Mouse (Mus musculus): ENCODE data around the gene Dbn1. TPM values are rescaled to one million over a fixed set of nuclear protein-coding genes. Genes with fewer than 3 reads are reported as not detected.
A peak's percentile ranks its signal among the peaks of the same experiment; 100 is the strongest.

Gene Dbn1
- 55.6 and 76.0 TPM in 2 replicates for polyA plus RNA-seq (2015; fragmentation: Nextera tagmentation; extraction: Ambion mirVana)

GRCm38 (mm10) chr13:55487578-55488498 lies at the start of gene Dbn1:
Gene Dbn1, minus strand, starts transcription at chr13:55488111.

GRCm38 (mm10) chr13:55536194-55537175 lies 48.6 kb upstream of the Dbn1 start, which contains the start of gene Ddx41:
Gene Ddx41, minus strand, starts transcription at chr13:55536658.

GRCm38 (mm10) chr13:55529198-55529915 lies 41.4 kb upstream of the Dbn1 start, which contains the start of gene Dok3:
Gene Dok3, minus strand, starts transcription at chr13:55529296.

GRCm38 (mm10) chr13:55513111-55513748 lies 25.3 kb upstream of the Dbn1 start, which contains the start of gene Pdlim7:
Gene Pdlim7, minus strand, starts transcription at chr13:55513676.

GRCm38 (mm10) chr13:55464027-55464884 lies 23.7 kb downstream of the Dbn1 start, which contains the start of gene Prr7:
Gene Prr7, plus strand, starts transcription at chr13:55464267.

GRCm38 (mm10) chr13:55444937-55445315 lies 43.0 kb downstream of the Dbn1 start, which contains the start of gene Grk6:
Gene Grk6, plus strand, starts transcription at chr13:55445072.

GRCm38 (mm10) chr13:55426613-55427012 lies 61.3 kb downstream of the Dbn1 start, which contains the start of gene F12:
Gene F12, minus strand, starts transcription at chr13:55426793.

Small RNA genes within 50 kb of the gene (microRNA-seq; reads per million reads assigned to microRNA genes)
- gene Mir6943 (not detected), gene Mir6944 (4.3 reads per million, percentile 7 among the genes with 10 or more reads in this experiment), gene Mir6945 (8.3 reads per million, percentile 17 among the genes with 10 or more reads in this experiment)

Other genes starting within 250 kb of the Dbn1 start
- gene Prelid1, start 167.6 kb downstream of the Dbn1 start, polyA plus RNA-seq (2015; fragmentation: Nextera tagmentation; extraction: Ambion mirVana), result 381 and 386 TPM in 2 replicates
- 53.5 and 60.3 TPM in 2 replicates for gene Rab24, start 166.2 kb downstream of the Dbn1 start, polyA plus RNA-seq (2015; fragmentation: Nextera tagmentation; extraction: Ambion mirVana)
- gene Mxd3, start 158.3 kb downstream of the Dbn1 start, polyA plus RNA-seq (2015; fragmentation: Nextera tagmentation; extraction: Ambion mirVana), result 8.5 and 9.3 TPM in 2 replicates
- 57.9 and 62.4 TPM in 2 replicates for gene Lman2, start 125.3 kb downstream of the Dbn1 start, polyA plus RNA-seq (2015; fragmentation: Nextera tagmentation; extraction: Ambion mirVana)
- 0.49 and 1.8 TPM in 2 replicates for gene Rgs14, start 118.4 kb downstream of the Dbn1 start, polyA plus RNA-seq (2015; fragmentation: Nextera tagmentation; extraction: Ambion mirVana)
- not detected in 2 replicates for gene Slc34a1, start 89.9 kb downstream of the Dbn1 start, polyA plus RNA-seq (2015; fragmentation: Nextera tagmentation; extraction: Ambion mirVana)
- not detected in 2 replicates for gene Pfn3, start 72.9 kb downstream of the Dbn1 start, polyA plus RNA-seq (2015; fragmentation: Nextera tagmentation; extraction: Ambion mirVana)
- 0.30 TPM in 1 of 2 replicates, not detected in the other for gene F12, start 61.3 kb downstream of the Dbn1 start, polyA plus RNA-seq (2015; fragmentation: Nextera tagmentation; extraction: Ambion mirVana)
- 21.2 and 22.9 TPM in 2 replicates for gene Grk6, start 43.0 kb downstream of the Dbn1 start, polyA plus RNA-seq (2015; fragmentation: Nextera tagmentation; extraction: Ambion mirVana)
- gene Prr7, start 23.8 kb downstream of the Dbn1 start, polyA plus RNA-seq (2015; fragmentation: Nextera tagmentation; extraction: Ambion mirVana), result 0.42 TPM in 1 of 2 replicates, not detected in the other
- gene Pdlim7, start 25.6 kb upstream of the Dbn1 start, polyA plus RNA-seq (2015; fragmentation: Nextera tagmentation; extraction: Ambion mirVana), result 767 and 826 TPM in 2 replicates
- 2.6 and 9.6 TPM in 2 replicates for gene Dok3, start 41.2 kb upstream of the Dbn1 start, polyA plus RNA-seq (2015; fragmentation: Nextera tagmentation; extraction: Ambion mirVana)
- gene Ddx41, start 48.5 kb upstream of the Dbn1 start, polyA plus RNA-seq (2015; fragmentation: Nextera tagmentation; extraction: Ambion mirVana), result 23.4 and 27.9 TPM in 2 replicates
- gene Fam193b, start 83.0 kb upstream of the Dbn1 start, polyA plus RNA-seq (2015; fragmentation: Nextera tagmentation; extraction: Ambion mirVana), result 12.6 and 13.7 TPM in 2 replicates
- gene Tmed9, start 85.6 kb upstream of the Dbn1 start, polyA plus RNA-seq (2015; fragmentation: Nextera tagmentation; extraction: Ambion mirVana), result 104 and 125 TPM in 2 replicates
- 18.9 and 19.7 TPM in 2 replicates for gene B4galt7, start 111.8 kb upstream of the Dbn1 start, polyA plus RNA-seq (2015; fragmentation: Nextera tagmentation; extraction: Ambion mirVana)
- 32.8 and 38.6 TPM in 2 replicates for gene Caml, start 134.9 kb upstream of the Dbn1 start, polyA plus RNA-seq (2015; fragmentation: Nextera tagmentation; extraction: Ambion mirVana)
- 15.8 and 16.5 TPM in 2 replicates for gene Ddx46, start 146.9 kb upstream of the Dbn1 start, polyA plus RNA-seq (2015; fragmentation: Nextera tagmentation; extraction: Ambion mirVana)
- 36.8 and 41.9 TPM in 2 replicates for gene B230219D22Rik, start 205.0 kb upstream of the Dbn1 start, polyA plus RNA-seq (2015; fragmentation: Nextera tagmentation; extraction: Ambion mirVana)
- gene Txndc15, start 226.5 kb upstream of the Dbn1 start, polyA plus RNA-seq (2015; fragmentation: Nextera tagmentation; extraction: Ambion mirVana), result 50.2 and 50.5 TPM in 2 replicates
- gene Pcbd2, start 239.3 kb upstream of the Dbn1 start, polyA plus RNA-seq (2015; fragmentation: Nextera tagmentation; extraction: Ambion mirVana), result 44.6 and 45.8 TPM in 2 replicates